Mouse (Mus musculus) cerebellum, adult 2 months (tissue): ENCODE measurements around the gene F830045P16Rik.

Experiments
- CTCF ChIP-seq: fragments of 200-500 bp; IDR thresholded peaks from 2 replicates; pipeline ENCODE4 v1.5.1; 2011; ENCODE audit warnings: low read depth, mild to moderate bottlenecking, control low read depth, low read length, moderate library complexity, borderline replicate concordance; ENCODE audit not compliant: insufficient read depth
- POLR2A ChIP-seq: fragments of 200-500 bp; IDR thresholded peaks from 2 replicates; pipeline ENCODE4 v1.6.1; 2011; ENCODE audit warnings: low read length, control low read depth, borderline replicate concordance; ENCODE audit not compliant: insufficient read depth

DNA sequence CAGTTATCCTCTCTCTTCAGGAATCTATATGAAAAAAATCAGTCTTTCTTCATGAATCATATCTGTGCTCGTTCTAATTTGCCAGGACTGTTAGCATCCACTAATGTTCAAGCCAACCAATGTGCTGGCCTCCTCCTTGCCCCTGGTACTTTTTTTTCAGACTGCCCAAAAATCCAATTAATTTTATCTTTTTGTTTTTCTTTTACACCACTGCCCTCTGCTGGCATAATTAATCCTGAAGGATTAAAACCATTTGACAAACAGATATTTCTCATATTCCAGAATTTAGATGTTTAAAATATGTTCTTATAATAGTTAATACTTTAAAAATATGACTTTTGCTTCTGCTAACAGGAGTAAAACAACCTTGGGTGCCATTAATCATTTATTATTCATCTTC, 101.2 kb downstream of the F830045P16Rik start:
- TF ChIP-seq CTCF: 0 out of 2 replicates have a peak, but pooled peaks have one; percentile 8
- TF ChIP-seq POLR2A: no peak
